Mouse (Mus musculus) liver, postnatal 0 days (tissue): ENCODE data around the gene Fut11.

Experiments used
- CTCF ChIP-seq: sonication (generic); IDR thresholded peaks from 2 replicates; pipeline ENCODE4 v1.5.1; 2016; ENCODE audit warnings: antibody characterized with exemption, low read depth
- EP300 ChIP-seq: IDR thresholded peaks from 2 replicates; pipeline ENCODE4 v1.6.1; 2016; ENCODE audit warnings: antibody characterized with exemption, low read depth, mild to moderate bottlenecking

DNA sequence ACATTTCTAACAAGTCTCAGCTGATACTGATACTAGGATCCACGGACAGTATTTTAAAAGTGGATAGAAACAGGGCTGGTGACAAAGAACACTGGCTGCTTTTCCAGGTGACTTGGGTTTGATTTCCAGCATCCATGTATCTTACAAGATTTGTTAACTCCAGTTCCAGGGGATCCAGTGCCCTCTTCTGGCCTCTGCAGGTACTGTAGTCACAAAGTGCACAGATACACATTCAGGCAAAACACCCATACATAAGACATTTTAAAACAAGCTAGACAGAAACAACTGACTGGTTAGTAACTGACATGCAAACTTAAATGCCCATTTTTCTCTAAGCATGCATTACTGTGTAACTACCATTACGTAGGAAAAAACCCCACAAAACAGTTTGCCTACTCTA is 21.8 kb upstream of the Fut11 start:
- no peak for TF ChIP-seq EP300
- TF ChIP-seq CTCF: peak; percentile 68
